Mouse (Mus musculus) heart, postnatal 0 days (tissue): ENCODE data around the gene Abca14.

ENCODE experiments used
- CTCF ChIP-seq: IDR thresholded peaks from 2 replicates; pipeline ENCODE4 v1.5.1; 2016; ENCODE audit warnings: antibody characterized with exemption, control low read depth, low read depth
- EP300 ChIP-seq: IDR thresholded peaks from 2 replicates; pipeline ENCODE4 v1.6.1; 2016; ENCODE audit warnings: antibody characterized with exemption, low read depth

DNA sequence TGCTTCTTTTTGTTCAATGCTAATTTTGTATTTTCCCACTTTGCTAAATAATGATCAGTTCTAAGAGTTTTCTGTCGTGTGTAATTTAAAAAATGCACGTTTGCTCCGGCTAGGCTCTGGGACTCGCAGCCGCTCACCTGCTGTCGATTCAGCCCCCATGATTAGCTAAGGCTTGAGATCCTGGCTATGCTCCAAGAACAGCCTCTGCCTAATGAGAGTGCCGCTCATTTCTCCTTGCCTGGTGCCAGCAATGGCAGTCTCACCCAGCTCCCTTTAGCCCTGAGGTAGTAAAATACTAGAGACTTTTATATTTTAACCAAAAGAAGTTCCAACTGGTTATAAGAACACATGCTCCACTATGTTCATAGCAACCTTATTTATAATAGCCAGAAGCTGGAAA, 68.3 kb downstream of the Abca14 start:
- no peak for TF ChIP-seq EP300
- TF ChIP-seq CTCF: no peak
